Mouse (Mus musculus) kidney, adult 2 months (tissue): Measurements from ENCODE around the gene Naxd. TPM values are rescaled to one million over a fixed set of nuclear protein-coding genes. Genes with fewer than 3 reads are reported as not detected.

Source experiments
- DNase-seq: peaks from one replicate; pipeline ENCODE4 v3.0.0; 2021
- H3K27ac ChIP-seq: fragments of 200-500 bp; 2 replicates; pipeline ENCODE4 v1.5.1; 2012; ENCODE audit warnings: low read depth, low read length, control low read depth, inconsistent platforms; ENCODE audit not compliant: insufficient read depth
- H3K27me3 ChIP-seq: fragments of 200-500 bp; replicated peaks from 2 replicates; pipeline ENCODE4 v1.6.1; 2012; ENCODE audit warnings: mild to moderate bottlenecking, moderate library complexity, low read length, inconsistent platforms; ENCODE audit not compliant: control insufficient read depth, insufficient read depth
- H3K36me3 ChIP-seq: fragments of 200-500 bp; 2 replicates; pipeline ENCODE4 v1.6.1; 2012; ENCODE audit warnings: mild to moderate bottlenecking, moderate library complexity, low read length, inconsistent platforms; ENCODE audit not compliant: control insufficient read depth, insufficient read depth
- H3K4me1 ChIP-seq: fragments of 200-500 bp; 2 replicates; pipeline ENCODE4 v1.6.1; 2011; ENCODE audit warnings: low read length; ENCODE audit not compliant: control insufficient read depth, insufficient read depth
- H3K4me3 ChIP-seq: fragments of 200-500 bp; 2 replicates; pipeline ENCODE4 v1.5.1; 2011; ENCODE audit warnings: mild to moderate bottlenecking, low read depth, low read length, control low read depth; ENCODE audit not compliant: insufficient read depth
- CTCF ChIP-seq: fragments of 200-500 bp; conservative IDR thresholded peaks from 2 replicates; pipeline ENCODE4 v1.5.1; 2011; ENCODE audit warnings: low read depth, mild to moderate bottlenecking, control low read depth, low read length, moderate library complexity, mixed read lengths; ENCODE audit not compliant: insufficient read depth, insufficient read length
- POLR2A ChIP-seq: fragments of 200-500 bp; IDR thresholded peaks from one replicate; pipeline ENCODE4 v1.6.1; 2011; ENCODE audit warnings: low read depth, low read length, control low read depth
- WGBS: fragments of 180-500 bp; shearing (Covaris S2); methylation state at CpG from one replicate; pipeline ENCODE4 v1.1.7; 2018; 5-methylcytosine and 5-hydroxymethylcytosine counted together
- polyA plus RNA-seq: library from polyadenylated mRNA; depleted of rRNA; stranded (reverse); fragments of >200 nt; gene quantifications from 2 replicates; pipeline ENCODE4 v1.2.3, GENCODE M21; 2012

Gene Naxd
- polyA plus RNA-seq, 1 experiment: 111 TPM

GRCm38 (mm10) chr8:11518676-11519075, 21.4 kb downstream of the Naxd start:
- H3K27ac ChIP-seq: no peak overlapping the region
- H3K27me3 ChIP-seq: no peaks in the 10 kb centered on the region
- DNase-seq: no peak
- no peaks in the 10 kb centered on the region for H3K36me3 ChIP-seq
- TF ChIP-seq CTCF (no peak), POLR2A (no peak)
- H3K4me3 ChIP-seq: no peak overlapping the region
- WGBS: 77% methylated on average over 11 of the region's 11 CpGs
- no peaks in the 10 kb centered on the region for H3K4me1 ChIP-seq

- DNase-seq: peak; percentile 54
- Histone ChIP-seq H3K4me1 (peaks cover 3% of the 10 kb centered on the region; the same call in 1 of the 2 replicates), H3K27me3 (no peaks in the 10 kb centered on the region), H3K4me3 (no peak overlapping the region), H3K27ac (no peak overlapping the region), H3K36me3 (no peaks in the 10 kb centered on the region)
- WGBS: 43% methylated on average over 3 of the region's 3 CpGs
- TF ChIP-seq CTCF (no peak), POLR2A (no peak)
These were observed 26.0 kb downstream of the Naxd start for GRCm38 (mm10) chr8:11523331-11523730.

- Histone ChIP-seq H3K27me3 (no peaks in the 10 kb centered on the region), H3K27ac (no peak overlapping the region), H3K4me1 (no peaks in the 10 kb centered on the region), H3K4me3 (no peak overlapping the region), H3K36me3 (no peaks in the 10 kb centered on the region)
- TF ChIP-seq POLR2A (no peak), CTCF (no peak)
- DNase-seq: peak; percentile 43
- 71% methylated on average over 18 of the region's 18 CpGs for WGBS
These were observed 33.0 kb downstream of the Naxd start for GRCm38 (mm10) chr8:11530155-11530770.

GRCm38 (mm10) chr8:11530849-11531248, 33.5 kb downstream of the Naxd start:
- no peak for DNase-seq

GRCm38 (mm10) chr8:11534494-11534893, 37.2 kb downstream of the Naxd start:
- Histone ChIP-seq H3K4me3 (no peak overlapping the region), H3K4me1 (no peaks in the 10 kb centered on the region), H3K27me3 (no peaks in the 10 kb centered on the region), H3K27ac (no peak overlapping the region), H3K36me3 (no peaks in the 10 kb centered on the region)
- TF ChIP-seq CTCF (no peak), POLR2A (no peak)
- 76% methylated on average over 9 of the region's 9 CpGs for WGBS
- no peak for DNase-seq

More at GRCm38 (mm10) chr8:11530849-11531248, 33.5 kb downstream of the Naxd start:
- 65% methylated on average over 4 of the region's 4 CpGs for WGBS
- H3K4me1 ChIP-seq: no peaks in the 10 kb centered on the region
- no peak overlapping the region for H3K4me3 ChIP-seq
- H3K27me3 ChIP-seq: no peaks in the 10 kb centered on the region
- H3K36me3 ChIP-seq: no peaks in the 10 kb centered on the region
- TF ChIP-seq POLR2A: no peak
- TF ChIP-seq CTCF: no peak
- no peak overlapping the region for H3K27ac ChIP-seq

- 76% methylated on average over 4 of the region's 4 CpGs for WGBS
- no peak for DNase-seq
These were observed 41.7 kb downstream of the Naxd start for GRCm38 (mm10) chr8:11539049-11539448.

GRCm38 (mm10) chr8:11540182-11540581, 42.9 kb downstream of the Naxd start:
- H3K36me3 ChIP-seq: no peaks in the 10 kb centered on the region
- no peak for TF ChIP-seq CTCF
- TF ChIP-seq POLR2A: no peak
- 97% methylated on average over 8 of the region's 8 CpGs for WGBS
- H3K4me1 ChIP-seq: no peaks in the 10 kb centered on the region
- no peak for DNase-seq
- H3K4me3 ChIP-seq: no peak overlapping the region
- no peak overlapping the region for H3K27ac ChIP-seq
- no peaks in the 10 kb centered on the region for H3K27me3 ChIP-seq

More at GRCm38 (mm10) chr8:11539049-11539448, 41.7 kb downstream of the Naxd start:
- no peak overlapping the region for H3K4me3 ChIP-seq
- H3K27ac ChIP-seq: no peak overlapping the region
- H3K4me1 ChIP-seq: no peaks in the 10 kb centered on the region
- TF ChIP-seq CTCF (no peak), POLR2A (no peak)
- H3K27me3 ChIP-seq: no peaks in the 10 kb centered on the region
- no peaks in the 10 kb centered on the region for H3K36me3 ChIP-seq
